Mouse (Mus musculus) liver, adult 2 months (tissue): Measurements from ENCODE around the gene Mark4. TPM values are rescaled to one million over a fixed set of nuclear protein-coding genes. Genes with fewer than 3 reads are reported as not detected.

Experiments
- DNase-seq: peaks from one replicate; pipeline ENCODE4 v3.0.0-alpha.2; 2011; ENCODE audit warnings: low read depth, low spot score; ENCODE audit errors: extremely low read depth
- H3K27ac ChIP-seq: fragments of 200-500 bp; replicated peaks from 2 replicates; pipeline ENCODE4 v1.5.1; 2012; ENCODE audit warnings: low read depth, mild to moderate bottlenecking, control low read depth, inconsistent platforms, low read length; ENCODE audit not compliant: insufficient read depth
- H3K27me3 ChIP-seq: fragments of 200-500 bp; 2 replicates; pipeline ENCODE4 v1.6.1; 2012; ENCODE audit warnings: mild to moderate bottlenecking, moderate library complexity, low read length, inconsistent platforms; ENCODE audit not compliant: control insufficient read depth, insufficient read depth
- H3K36me3 ChIP-seq: fragments of 200-500 bp; 2 replicates; pipeline ENCODE4 v1.6.1; 2012; ENCODE audit warnings: low read length, inconsistent platforms; ENCODE audit not compliant: control insufficient read depth, insufficient read depth
- H3K4me1 ChIP-seq: fragments of 200-500 bp; 2 replicates; pipeline ENCODE4 v1.6.1; 2011; ENCODE audit warnings: low read length; ENCODE audit not compliant: control insufficient read depth, insufficient read depth
- H3K4me3 ChIP-seq: fragments of 200-500 bp; 2 replicates; pipeline ENCODE4 v1.5.1; 2011; ENCODE audit warnings: low read depth, mild to moderate bottlenecking, control low read depth, low read length, moderate library complexity; ENCODE audit not compliant: insufficient read depth
- H3K79me2 ChIP-seq: fragments of 200-500 bp; 2 replicates; pipeline ENCODE4 v1.6.1; 2012; ENCODE audit warnings: inconsistent platforms, mild to moderate bottlenecking, low read length, moderate library complexity; ENCODE audit not compliant: control insufficient read depth, insufficient read depth
- H3K9ac ChIP-seq: fragments of 200-500 bp; 2 replicates; pipeline ENCODE4 v1.6.1; 2012; ENCODE audit warnings: low read depth, mild to moderate bottlenecking, control low read depth, inconsistent platforms, low read length
- CTCF ChIP-seq: fragments of 200-500 bp; IDR thresholded peaks from 2 replicates; pipeline ENCODE4 v1.5.1; 2011; ENCODE audit warnings: low read depth, low read length, control low read depth
- POLR2A ChIP-seq: fragments of 200-500 bp; IDR thresholded peaks from 2 replicates; pipeline ENCODE4 v1.6.1; 2011; ENCODE audit warnings: low read length, control low read depth; ENCODE audit not compliant: insufficient read depth; ENCODE audit errors: extremely low read depth
- WGBS: fragments of 180-500 bp; shearing (Covaris S2); methylation state at CpG from one replicate; pipeline ENCODE4 v1.1.7; 2018; 5-methylcytosine and 5-hydroxymethylcytosine counted together
- polyA plus RNA-seq: library from polyadenylated mRNA; depleted of rRNA; stranded (reverse); fragments of >200 nt; gene quantifications from 2 replicates; pipeline ENCODE4 v1.2.3, GENCODE M21; 2012
- total RNA-seq: library from RNA; depleted of rRNA; stranded (reverse); fragments of >200 nt; gene quantifications from 2 replicates; pipeline ENCODE4 v1.2.3, GENCODE M21; 2014

Mark4 gene
- total and polyA plus RNA-seq, 2 experiments, result 1.8 to 6.4 TPM

DNA sequence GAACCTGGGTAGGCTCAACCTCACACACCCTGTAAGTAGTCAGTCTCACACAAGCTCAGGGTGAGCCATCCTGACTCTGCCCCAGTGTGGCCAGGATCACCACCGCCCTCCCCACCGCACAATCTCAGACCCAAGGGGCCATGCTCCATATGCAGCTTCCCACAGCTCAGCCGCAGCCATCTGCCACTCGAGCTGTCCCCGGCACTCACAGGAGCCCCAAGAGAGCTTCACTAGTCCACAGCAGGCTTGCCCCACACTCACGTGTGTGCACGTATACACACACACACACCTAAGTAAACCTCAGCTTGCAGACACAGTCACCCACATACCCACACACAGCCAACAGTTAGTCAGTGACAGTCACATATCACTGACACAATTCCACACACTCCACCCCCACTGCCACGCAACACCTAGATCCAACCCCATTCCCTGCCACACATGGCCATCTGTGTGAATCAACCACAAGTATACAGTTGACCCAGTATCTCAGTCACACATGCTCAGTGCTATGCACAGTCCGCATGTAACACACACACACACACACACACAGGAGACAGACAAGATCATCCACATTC, 56.0 kb downstream of the Mark4 start:
- peaks cover 2% of the 10 kb centered on the region; the same call in 1 of the 2 replicates for H3K4me1 ChIP-seq
- H3K4me3 ChIP-seq, result no peak overlapping the region
- no peak overlapping the region for H3K27ac ChIP-seq
- 83% methylated on average over 9 of the region's 9 CpGs for WGBS
- H3K36me3 ChIP-seq, result no peaks in the 10 kb centered on the region
- peaks cover 21% of the 10 kb centered on the region; the same call in 1 of the 2 replicates for H3K27me3 ChIP-seq
- no peak for TF ChIP-seq CTCF
- no peak for TF ChIP-seq POLR2A
- no peak for DNase-seq
- no peaks in the 10 kb centered on the region for H3K79me2 ChIP-seq
- no peak overlapping the region for H3K9ac ChIP-seq

- 83% methylated on average over 4 of the region's 4 CpGs for WGBS
- Histone ChIP-seq H3K9ac (no peak overlapping the region), H3K36me3 (no peaks in the 10 kb centered on the region), H3K27me3 (peaks cover 21% of the 10 kb centered on the region; the same call in 1 of the 2 replicates), H3K4me3 (no peak overlapping the region), H3K79me2 (no peaks in the 10 kb centered on the region), H3K4me1 (peaks cover 2% of the 10 kb centered on the region; the same call in 1 of the 2 replicates), H3K27ac (no peak overlapping the region)
- DNase-seq, result no peak
- no peak for TF ChIP-seq POLR2A
- no peak for TF ChIP-seq CTCF
These were observed 57.7 kb downstream of the Mark4 start for GRCm38 (mm10) chr7:19400946-19401345.

DNA sequence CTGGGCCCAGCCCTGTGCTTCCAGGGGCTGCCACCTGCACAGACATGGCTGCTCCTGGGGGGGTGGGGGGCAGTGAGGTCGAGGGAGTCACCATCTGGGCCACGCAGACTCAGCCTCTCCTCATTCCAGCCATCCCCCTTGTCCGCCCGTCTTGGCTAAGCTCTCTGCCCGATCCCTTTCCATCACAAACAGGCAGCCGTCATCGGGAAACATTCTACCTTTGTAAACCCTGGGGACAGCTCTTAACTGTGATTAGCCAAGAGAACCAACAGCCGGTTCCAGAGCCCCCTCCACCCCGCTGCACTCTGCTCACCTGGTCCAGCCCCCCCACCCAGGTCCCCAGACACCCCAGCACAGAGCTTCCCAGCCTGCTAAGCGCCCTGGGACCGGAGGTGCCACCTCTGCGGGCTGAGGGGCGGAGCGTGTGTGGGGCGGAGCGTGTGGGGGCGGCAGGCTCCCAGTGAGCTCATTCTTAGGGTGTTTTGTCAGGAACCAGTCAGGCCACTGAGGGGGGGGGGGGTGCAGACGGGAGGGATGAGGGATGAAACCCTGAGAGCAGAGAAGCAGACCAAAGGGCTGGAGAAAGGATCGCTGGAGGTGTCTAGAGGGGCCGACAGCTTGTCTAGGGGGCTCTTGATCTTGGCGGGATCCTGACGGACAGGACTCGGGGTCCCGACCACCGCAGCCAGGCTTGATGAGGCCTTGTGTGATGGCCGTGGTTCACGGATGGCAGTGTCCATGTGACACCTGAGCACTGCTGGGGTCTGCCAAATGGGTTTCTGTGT, 58.9 kb downstream of the Mark4 start:
- Histone ChIP-seq H3K4me1 (peaks cover 2% of the 10 kb centered on the region; the same call in 1 of the 2 replicates), H3K36me3 (no peaks in the 10 kb centered on the region), H3K27ac (no peak overlapping the region), H3K9ac (no peak overlapping the region), H3K27me3 (peaks cover 21% of the 10 kb centered on the region; the same call in 1 of the 2 replicates), H3K79me2 (no peaks in the 10 kb centered on the region), H3K4me3 (peak overlapping the region; percentile 12; the same call in 1 of the 2 replicates)
- no peak for TF ChIP-seq CTCF
- TF ChIP-seq POLR2A, result no peak
- no peak for DNase-seq
- 9% methylated on average over 27 of the region's 27 CpGs for WGBS

- Histone ChIP-seq H3K9ac (no peak overlapping the region), H3K4me1 (no peaks in the 10 kb centered on the region), H3K79me2 (no peaks in the 10 kb centered on the region), H3K36me3 (peaks cover 2% of the 10 kb centered on the region; the same call in 1 of the 2 replicates), H3K27ac (no peak overlapping the region), H3K4me3 (no peak overlapping the region), H3K27me3 (peaks cover 4% of the 10 kb centered on the region; the same call in 1 of the 2 replicates)
- TF ChIP-seq POLR2A, result no peak
- no peak for TF ChIP-seq CTCF
- WGBS, result 93% methylated on average over 8 of the region's 8 CpGs
- DNase-seq, result no peak
These were observed 64.1 kb downstream of the Mark4 start for GRCm38 (mm10) chr7:19394484-19394883.

DNA sequence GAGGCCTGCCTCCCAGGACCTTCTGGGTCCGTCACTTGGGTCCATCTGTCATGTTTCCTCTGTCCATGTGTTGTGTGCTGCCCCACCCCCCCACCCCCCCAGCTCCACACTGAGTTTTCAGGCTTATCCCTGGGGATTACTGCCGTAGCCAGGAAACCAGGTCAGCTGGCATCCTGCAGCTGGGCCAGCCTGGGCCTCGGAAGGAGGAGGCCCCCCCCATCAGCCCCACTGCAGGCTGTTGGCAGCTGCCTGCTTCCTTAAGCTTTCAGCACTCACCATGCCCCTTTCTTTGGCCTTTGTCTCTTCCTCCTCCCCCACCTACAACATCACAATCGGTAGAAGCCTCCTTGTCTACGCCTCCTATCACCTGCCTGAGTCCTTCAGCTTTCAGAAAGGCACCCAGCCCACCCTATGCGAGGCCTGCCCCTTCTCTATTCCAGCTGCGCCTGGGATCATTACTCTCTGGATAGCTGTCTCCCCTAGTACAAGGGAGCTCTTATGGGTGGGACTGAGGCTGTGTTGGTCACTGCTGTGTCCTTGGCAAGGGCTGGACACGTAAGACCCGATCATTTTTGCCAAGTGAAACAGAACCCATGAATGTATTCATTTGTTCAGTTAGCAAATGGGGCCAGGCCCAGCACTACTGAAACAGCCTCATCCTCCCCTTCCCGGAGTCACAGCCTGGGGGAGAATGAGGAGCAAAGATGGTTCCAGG, 69.8 kb downstream of the Mark4 start:
- peaks cover 2% of the 10 kb centered on the region; the same call in 1 of the 2 replicates for H3K36me3 ChIP-seq
- 90% methylated on average over 10 of the region's 10 CpGs for WGBS

More for the DNA sequence above, 69.8 kb downstream of the Mark4 start:
- H3K4me1 ChIP-seq, result no peaks in the 10 kb centered on the region
- no peak for DNase-seq
- no peak overlapping the region for H3K9ac ChIP-seq
- H3K79me2 ChIP-seq, result no peaks in the 10 kb centered on the region
- H3K27me3 ChIP-seq, result no peaks in the 10 kb centered on the region
- TF ChIP-seq CTCF, result no peak
- TF ChIP-seq POLR2A, result no peak
- H3K4me3 ChIP-seq, result no peak overlapping the region
- no peak overlapping the region for H3K27ac ChIP-seq
